Mouse (Mus musculus) thymus, adult 18-20 months (tissue): ENCODE measurements around the gene Dapk2.

ENCODE experiments used
- DNase-seq, 2 experiments: peaks; one replicate each; pipeline ENCODE4 v3.0.0; 2022; ENCODE audit warnings: mixed read lengths in 2 of 2

Dapk2 gene

DNA sequence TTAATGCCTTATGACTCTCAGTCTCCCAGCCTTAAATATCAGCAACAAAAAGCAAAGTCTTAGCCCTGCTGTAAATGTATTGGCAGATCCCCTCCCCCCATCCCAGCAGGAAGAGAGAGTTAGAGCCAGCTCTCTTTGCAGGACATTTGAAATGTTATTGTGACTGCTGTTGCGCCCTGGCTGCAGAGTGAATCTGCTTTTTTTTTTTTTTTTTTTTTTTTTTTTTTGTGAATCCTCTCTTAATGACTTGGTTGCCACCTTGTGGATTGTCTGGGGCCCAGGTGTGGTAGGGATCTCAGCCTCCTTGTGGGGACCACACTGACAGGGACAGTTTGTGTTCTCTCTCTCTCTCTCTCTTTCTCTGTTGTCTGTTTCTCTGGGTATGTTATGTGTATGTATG is 31.0 kb downstream of the Dapk2 start:
- DNase-seq, result no peak

DNA sequence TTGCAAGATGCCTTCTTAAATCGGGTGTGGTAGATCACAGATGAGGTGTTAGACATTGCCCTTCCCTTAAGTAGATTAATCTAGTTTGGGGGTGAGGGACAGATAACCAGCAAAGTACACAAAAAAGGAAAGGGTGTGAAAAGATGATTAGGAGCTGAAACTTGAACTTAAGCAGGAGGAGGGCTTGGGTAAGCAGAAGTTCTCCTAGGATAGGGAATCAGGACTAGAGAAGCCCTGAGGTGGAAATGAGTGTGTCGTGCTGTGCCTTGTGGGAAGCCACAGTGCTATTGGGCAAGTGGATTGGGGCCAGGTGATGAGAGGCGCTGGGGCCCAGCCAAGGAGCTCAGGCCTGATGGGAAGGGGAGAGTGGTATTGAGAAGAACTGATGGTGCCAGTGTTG is 36.0 kb downstream of the Dapk2 start:
- no peak for DNase-seq

DNA sequence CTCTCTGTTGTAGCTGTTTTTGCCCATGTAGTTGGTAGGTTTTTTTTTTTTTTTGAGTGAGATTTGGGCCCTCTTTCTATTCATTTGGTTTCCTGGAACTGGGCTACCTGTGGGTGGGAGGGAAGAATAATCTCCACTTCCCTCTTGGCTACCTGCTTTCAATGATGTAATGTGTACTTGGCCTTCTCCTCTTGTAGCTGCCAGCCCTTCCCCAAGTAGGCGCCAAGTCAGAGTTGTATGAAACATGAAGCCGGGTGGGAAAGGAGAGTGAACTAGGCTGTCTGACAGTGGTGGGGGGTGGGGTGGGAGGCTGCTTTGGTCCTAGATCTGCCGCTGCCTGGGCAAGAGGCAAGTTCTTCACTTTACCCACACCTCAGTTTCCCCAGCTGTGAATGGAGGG is 38.5 kb downstream of the Dapk2 start:
- DNase-seq, result no peak

GRCm38 (mm10) chr9:66198533-66198932 is 40.5 kb downstream of the Dapk2 start:
- no peak for DNase-seq

GRCm38 (mm10) chr9:66199657-66200410 is 41.8 kb downstream of the Dapk2 start:
- no peak for DNase-seq

DNA sequence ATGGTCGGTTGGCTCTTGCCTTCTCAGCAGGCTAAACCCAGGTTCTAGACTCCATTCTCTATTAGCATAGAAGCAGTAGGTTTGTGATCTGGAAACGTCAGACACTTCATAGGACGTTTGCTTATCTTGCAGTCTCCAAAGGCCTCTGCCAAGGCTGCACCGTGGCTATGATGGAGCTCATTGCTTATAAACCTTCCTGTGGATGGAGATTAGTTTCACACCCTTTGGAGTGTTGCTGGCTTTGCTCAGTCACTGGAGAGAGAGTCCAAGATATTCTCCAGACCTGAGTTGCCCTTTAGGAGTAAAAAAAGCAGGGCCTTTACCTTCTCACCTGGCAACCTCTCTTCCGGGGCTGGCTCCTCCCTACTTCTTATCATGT is 42.4 kb downstream of the Dapk2 start:
- DNase-seq, result no peak

DNA sequence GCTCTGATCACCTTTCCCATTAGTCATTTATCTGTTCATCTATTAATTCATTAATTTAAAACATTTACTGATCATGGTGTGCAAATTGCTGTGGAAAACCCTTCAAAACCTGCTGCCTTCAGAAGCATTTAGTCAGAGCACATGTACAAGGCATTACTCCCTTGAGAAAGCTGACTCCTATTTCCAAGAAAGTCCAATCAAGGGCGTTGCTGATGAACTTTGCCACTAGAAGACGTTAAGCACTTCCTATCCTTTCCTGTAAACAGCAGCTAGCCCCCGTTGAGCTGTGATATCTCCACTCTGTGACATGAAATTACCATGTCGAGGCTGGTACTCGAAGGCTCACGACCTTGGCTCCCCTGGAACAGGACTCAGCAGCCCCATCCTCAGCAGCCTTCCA is 43.6 kb downstream of the Dapk2 start:
- DNase-seq, result no peak

DNA sequence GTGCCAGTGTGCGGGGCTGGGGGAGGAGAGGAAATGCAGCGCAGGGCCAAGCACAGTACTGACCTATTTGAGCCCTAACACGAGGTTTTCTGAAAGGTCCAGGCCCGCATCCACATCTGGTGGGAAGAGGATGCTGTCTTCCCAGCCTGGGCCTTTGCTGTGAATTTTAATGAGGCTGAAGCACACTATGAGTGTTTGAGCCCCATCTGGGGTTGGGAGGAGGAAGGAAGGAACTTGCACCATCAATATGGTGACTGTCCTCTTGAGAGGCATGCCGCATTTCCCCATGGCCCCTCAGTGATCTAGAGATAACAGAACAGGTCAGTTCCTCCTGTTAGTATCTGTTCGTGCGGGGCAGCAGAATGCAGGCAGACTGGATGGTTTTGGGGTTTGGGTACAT is 44.4 kb downstream of the Dapk2 start:
- no peak for DNase-seq

DNA sequence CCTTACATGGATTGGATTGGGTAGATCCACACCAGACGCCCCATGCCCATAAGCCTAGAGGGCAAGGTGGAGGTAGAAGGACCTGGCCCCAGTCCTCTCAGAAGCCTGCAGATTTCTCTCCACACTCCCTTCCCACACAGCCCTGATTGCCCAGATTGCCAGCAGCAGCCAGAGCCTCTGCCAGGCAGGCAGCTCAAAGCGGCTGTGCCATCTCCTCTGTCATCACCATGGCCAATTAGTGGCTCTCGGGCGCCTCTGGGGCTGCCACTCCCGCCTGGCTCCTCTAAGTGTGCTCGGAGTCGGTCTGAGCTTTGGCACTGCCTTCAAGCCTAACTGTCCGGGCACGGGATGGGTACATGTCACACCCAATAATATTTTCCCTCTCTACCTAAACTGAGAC is 47.7 kb downstream of the Dapk2 start:
- no peak for DNase-seq

- DNase-seq, result no peak
These were observed 48.8 kb downstream of the Dapk2 start for GRCm38 (mm10) chr9:66206825-66207224.

GRCm38 (mm10) chr9:66211420-66211819 is 53.4 kb downstream of the Dapk2 start:
- DNase-seq, result no peak

DNA sequence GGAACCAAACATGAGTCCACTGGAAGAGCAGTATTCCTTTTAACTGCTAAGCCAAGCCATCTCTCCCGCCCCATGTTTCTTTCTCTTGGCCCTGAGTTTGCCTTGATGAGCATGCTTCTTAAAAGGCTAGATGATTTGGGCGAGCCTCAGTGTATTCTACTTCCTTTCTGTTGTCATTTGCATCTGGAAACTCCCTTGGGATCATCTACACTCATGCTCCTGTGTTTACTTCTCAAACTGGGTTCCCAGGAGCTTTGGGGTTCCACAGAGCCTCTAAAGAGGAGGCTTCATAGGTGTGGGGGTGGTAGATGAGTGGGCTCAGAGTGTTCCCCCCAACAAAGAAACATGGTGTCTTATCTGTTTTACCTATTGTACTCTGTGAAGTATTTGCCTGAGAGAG is 54.1 kb downstream of the Dapk2 start:
- DNase-seq, result no peak

GRCm38 (mm10) chr9:66212802-66213201 is 54.8 kb downstream of the Dapk2 start:
- DNase-seq, result no peak

DNA sequence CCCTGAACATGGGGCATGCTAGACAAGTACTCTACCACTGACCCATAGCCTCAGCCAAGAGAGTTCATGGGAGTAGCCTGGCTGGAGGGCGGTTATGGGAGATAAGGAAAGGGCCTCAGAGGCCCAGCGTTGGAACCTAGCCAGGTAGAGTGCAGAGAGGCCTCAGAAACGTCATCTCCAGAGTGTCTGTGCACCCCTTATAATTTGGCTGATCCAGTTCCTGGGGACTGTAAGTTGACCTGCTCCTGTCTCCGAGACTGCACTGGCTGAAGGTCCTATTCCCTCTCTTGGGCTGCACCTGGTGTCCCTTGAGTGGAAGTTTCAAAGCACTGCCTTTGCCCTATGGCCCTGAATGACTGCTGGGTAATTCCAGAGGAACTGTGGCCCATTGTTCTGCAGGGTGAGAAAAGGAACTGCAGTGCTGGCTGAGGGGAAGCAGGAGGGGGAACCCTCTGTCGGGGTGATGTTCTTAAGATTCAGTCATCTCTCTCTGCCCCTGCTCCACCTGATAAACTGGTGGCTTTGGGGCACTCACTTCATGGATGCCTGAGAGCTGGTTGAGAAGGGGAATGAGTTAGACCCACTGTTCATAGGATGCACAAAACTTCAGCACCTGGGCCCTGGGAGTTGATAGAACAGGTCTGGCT is 55.5 kb downstream of the Dapk2 start:
- DNase-seq, result no peak

DNA sequence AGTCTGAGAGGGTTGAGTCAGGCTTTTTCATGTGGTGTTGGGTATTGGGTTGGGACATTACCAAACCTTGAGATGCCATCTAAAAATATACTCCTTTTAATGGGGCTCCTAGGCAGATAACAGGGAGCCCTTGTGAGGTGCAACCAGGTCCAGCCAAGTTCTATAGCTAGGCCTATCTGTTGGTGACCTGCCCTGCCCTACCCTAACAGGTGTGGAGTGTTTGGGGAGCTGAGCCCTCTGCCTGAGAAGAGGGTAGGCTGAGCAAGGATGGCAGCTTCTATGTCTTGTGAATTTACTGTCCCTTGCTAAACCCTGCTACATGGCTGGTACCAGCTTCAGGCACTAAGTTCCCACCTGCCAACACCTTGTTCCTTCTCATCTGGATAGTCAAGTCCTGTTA is 57.5 kb downstream of the Dapk2 start:
- DNase-seq, result no peak

DNA sequence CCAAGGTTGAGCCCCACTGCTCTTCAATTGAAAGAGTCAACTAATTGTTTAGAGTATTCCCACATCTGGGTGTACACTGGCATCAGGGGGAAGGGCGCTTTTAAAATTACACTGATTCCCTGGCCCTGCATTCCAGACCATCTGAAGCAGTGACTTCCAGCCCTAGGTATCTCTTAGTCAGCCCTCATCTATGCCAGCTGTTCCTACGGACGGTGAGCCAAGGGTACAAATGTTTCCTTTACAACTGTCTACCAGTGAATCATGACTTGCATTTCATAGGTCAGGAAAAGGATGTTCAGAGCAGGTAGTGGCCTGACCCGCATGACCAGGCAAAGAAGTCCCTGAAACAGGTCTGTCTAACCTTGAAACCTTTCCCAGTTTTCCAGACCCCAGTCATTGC is 59.9 kb downstream of the Dapk2 start:
- no peak for DNase-seq

DNA sequence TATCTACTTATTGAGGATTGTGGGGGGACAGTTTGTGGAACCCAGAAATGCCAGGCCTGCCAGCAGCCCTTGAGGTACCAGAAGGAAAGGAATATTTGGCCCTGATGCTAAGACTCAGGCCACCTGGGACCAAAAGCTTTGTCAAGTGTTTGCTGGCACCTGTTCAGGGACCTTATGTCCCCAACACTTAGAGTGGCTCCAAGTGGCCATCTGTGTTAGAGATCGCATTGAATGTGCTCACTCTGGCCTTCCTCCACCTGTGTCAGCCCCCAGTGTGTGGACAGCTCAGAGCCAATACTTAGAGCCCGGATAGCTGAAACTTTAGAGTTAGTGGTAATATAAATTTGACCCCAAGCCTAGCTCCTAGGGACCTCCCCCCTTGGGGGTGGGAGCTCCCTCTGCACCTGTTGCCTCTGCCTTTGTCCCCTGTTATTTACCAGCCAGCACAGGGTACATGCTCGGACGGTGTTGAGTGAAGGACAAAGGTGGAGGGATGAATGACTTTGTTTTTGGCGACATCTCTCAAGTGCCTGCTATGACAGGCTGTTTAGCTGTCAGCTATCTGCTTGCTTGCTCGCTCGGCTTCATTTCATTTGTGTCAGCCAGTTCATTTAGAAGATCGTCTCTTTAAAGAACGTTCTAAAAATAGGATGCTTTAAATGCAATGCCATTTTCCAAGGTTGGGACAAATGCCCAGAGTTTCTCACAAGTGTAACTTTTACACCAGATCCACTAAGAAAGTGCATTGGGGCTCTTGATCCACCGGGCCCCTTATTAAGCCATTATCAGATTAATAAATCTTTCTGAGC is 61.1 kb downstream of the Dapk2 start:
- DNase-seq, result no peak

DNA sequence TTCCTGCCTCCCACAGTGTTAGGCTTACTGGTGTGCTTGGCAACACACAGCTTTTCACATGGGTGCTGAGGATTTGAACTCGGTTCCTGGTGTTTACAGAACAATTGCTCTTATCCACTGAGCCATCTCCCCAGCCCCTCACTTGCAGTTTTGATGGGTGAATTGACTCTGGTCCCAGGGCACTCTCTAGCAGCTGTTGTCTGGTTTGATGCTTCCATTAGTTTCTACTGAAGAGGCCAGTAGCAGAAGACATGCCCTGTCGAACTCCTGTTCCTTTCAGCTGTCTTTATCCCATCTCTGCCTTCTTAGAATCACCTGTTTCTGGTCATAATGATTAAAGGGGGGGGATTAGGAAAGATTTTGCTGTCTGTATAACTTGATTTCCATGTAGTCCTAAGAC is 65.8 kb downstream of the Dapk2 start:
- no peak for DNase-seq

DNA sequence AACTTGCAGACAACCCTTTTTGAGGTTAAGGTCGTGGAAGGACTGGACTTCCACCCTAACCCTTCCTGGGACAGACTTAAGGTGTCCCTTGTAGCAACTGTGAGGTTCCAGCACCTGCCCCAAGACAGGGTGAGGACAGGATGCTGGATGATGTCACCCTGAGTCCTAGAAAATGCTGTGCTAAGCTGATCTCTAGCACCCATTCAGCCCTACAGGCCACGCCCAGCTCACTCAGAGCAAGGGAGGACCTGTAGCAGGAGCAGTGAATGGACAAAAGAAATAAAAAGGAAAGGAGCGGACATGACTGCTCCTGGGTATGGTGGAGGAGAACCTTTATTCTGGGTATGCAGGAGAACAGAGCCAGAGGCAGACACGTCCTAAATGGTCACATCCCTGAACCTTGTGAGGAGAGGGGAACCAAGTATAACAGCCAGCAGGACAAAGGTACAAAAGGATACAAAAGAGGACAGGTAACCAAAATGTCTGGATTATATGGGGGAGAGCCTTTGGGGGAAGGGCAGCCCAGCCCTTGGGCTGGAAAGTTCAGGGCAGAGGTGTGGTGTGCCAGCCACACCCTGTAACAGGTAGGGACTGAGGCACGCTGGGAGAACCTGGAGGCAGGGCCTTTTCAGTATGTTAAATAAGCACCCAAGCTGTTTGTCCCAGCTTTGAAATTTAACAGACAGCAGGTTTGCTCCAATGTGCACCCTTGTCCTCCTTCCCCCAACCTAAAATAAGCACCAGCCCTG is 67.9 kb downstream of the Dapk2 start:
- DNase-seq, result no peak

DNA sequence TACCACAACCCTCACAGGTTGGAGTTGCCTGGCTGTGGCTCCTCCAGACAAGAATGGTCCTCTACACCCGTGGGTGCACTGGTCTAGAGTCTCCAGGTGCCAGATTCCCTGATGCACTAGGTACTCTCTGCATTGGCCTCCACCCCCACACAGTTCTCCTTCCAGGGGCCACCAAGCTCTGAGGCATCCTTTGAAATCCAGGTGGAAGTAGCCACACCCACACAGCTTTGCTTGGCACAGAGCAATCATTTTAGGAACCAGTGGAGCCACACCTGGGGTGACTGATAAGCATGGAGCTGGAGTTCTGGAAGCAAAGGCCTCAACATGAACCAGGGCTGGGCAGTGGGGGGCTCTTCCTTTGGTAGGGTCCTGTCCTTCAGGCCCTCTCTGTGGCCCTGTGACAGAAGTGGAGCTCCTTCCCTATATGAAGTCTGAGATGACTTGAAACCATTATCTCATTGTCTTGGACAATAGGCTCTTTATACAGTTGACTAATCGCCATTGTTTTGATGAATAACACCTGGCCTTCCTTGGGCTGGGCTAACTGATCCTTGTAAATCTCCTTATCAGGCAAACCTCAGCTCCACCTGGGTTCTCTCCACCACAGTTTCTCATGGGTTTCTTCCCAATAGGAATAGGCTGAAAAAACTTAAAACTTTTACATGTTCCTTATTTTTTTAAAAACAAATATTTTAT is 70.6 kb downstream of the Dapk2 start:
- no peak for DNase-seq

GRCm38 (mm10) chr9:66231820-66232479 is 73.9 kb downstream of the Dapk2 start:
- DNase-seq, result no peak

- DNase-seq, result no peak
These were observed 78.6 kb downstream of the Dapk2 start for GRCm38 (mm10) chr9:66236615-66237014.
